Mouse (Mus musculus) kidney, adult 2 months (tissue): ENCODE data around the gene Dnajb12.

Experiments
- CTCF ChIP-seq: fragments of 200-500 bp; conservative IDR thresholded peaks from 2 replicates; pipeline ENCODE4 v1.5.1; 2011; ENCODE audit warnings: low read depth, mild to moderate bottlenecking, control low read depth, low read length, moderate library complexity, mixed read lengths; ENCODE audit not compliant: insufficient read depth, insufficient read length
- POLR2A ChIP-seq: fragments of 200-500 bp; IDR thresholded peaks from one replicate; pipeline ENCODE4 v1.6.1; 2011; ENCODE audit warnings: low read depth, low read length, control low read depth

DNA sequence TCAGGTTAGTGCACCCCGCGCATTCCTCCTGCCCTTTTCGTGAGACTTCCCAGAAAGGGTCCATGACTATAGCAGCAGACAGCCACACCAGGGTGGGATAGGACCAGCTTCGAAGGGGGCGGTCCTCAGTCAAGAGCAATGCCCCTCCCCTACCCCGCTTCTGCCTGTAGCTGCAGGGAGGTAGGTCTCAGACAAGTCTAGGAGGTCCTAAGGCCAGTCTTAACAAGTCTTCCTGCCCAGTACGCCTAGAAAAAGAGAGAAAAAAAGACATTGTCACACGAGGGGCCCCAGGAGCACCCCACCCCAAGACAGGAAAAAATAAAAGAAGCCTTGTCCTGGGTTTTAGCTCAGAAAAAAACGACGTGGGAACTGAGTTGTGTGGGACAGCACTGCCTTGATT lies 37.3 kb downstream of the Dnajb12 start:
- no peak for TF ChIP-seq CTCF
- no peak for TF ChIP-seq POLR2A
